Mouse (Mus musculus) liver, adult 2 months (tissue): ENCODE results near the gene Shank2. TPM values are rescaled to one million over a fixed set of nuclear protein-coding genes. Genes with fewer than 3 reads are reported as not detected.

Experiments
- DNase-seq: peaks from one replicate; pipeline ENCODE4 v3.0.0-alpha.2; 2011; ENCODE audit warnings: low read depth, low spot score; ENCODE audit errors: extremely low read depth
- H3K27ac ChIP-seq: fragments of 200-500 bp; replicated peaks from 2 replicates; pipeline ENCODE4 v1.5.1; 2012; ENCODE audit warnings: low read depth, mild to moderate bottlenecking, control low read depth, inconsistent platforms, low read length; ENCODE audit not compliant: insufficient read depth
- H3K27me3 ChIP-seq: fragments of 200-500 bp; 2 replicates; pipeline ENCODE4 v1.6.1; 2012; ENCODE audit warnings: mild to moderate bottlenecking, moderate library complexity, low read length, inconsistent platforms; ENCODE audit not compliant: control insufficient read depth, insufficient read depth
- H3K36me3 ChIP-seq: fragments of 200-500 bp; 2 replicates; pipeline ENCODE4 v1.6.1; 2012; ENCODE audit warnings: low read length, inconsistent platforms; ENCODE audit not compliant: control insufficient read depth, insufficient read depth
- H3K4me1 ChIP-seq: fragments of 200-500 bp; 2 replicates; pipeline ENCODE4 v1.6.1; 2011; ENCODE audit warnings: low read length; ENCODE audit not compliant: control insufficient read depth, insufficient read depth
- H3K4me3 ChIP-seq: fragments of 200-500 bp; 2 replicates; pipeline ENCODE4 v1.5.1; 2011; ENCODE audit warnings: low read depth, mild to moderate bottlenecking, control low read depth, low read length, moderate library complexity; ENCODE audit not compliant: insufficient read depth
- H3K79me2 ChIP-seq: fragments of 200-500 bp; 2 replicates; pipeline ENCODE4 v1.6.1; 2012; ENCODE audit warnings: inconsistent platforms, mild to moderate bottlenecking, low read length, moderate library complexity; ENCODE audit not compliant: control insufficient read depth, insufficient read depth
- H3K9ac ChIP-seq: fragments of 200-500 bp; 2 replicates; pipeline ENCODE4 v1.6.1; 2012; ENCODE audit warnings: low read depth, mild to moderate bottlenecking, control low read depth, inconsistent platforms, low read length
- CTCF ChIP-seq: fragments of 200-500 bp; IDR thresholded peaks from 2 replicates; pipeline ENCODE4 v1.5.1; 2011; ENCODE audit warnings: low read depth, low read length, control low read depth
- POLR2A ChIP-seq: fragments of 200-500 bp; IDR thresholded peaks from 2 replicates; pipeline ENCODE4 v1.6.1; 2011; ENCODE audit warnings: low read length, control low read depth; ENCODE audit not compliant: insufficient read depth; ENCODE audit errors: extremely low read depth
- WGBS: fragments of 180-500 bp; shearing (Covaris S2); methylation state at CpG from one replicate; pipeline ENCODE4 v1.1.7; 2018; 5-methylcytosine and 5-hydroxymethylcytosine counted together
- polyA plus RNA-seq: library from polyadenylated mRNA; depleted of rRNA; stranded (reverse); fragments of >200 nt; gene quantifications from 2 replicates; pipeline ENCODE4 v1.2.3, GENCODE M21; 2012
- total RNA-seq: library from RNA; depleted of rRNA; stranded (reverse); fragments of >200 nt; gene quantifications from 2 replicates; pipeline ENCODE4 v1.2.3, GENCODE M21; 2014

Gene Shank2
- total and polyA plus RNA-seq, 2 experiments, result 4.1 to 6.6 TPM

- DNase-seq, result no peak
- no peaks in the 10 kb centered on the region for H3K27me3 ChIP-seq
- no peak for TF ChIP-seq POLR2A
- TF ChIP-seq CTCF, result no peak
- no peaks in the 10 kb centered on the region for H3K4me1 ChIP-seq
- H3K79me2 ChIP-seq, result no peaks in the 10 kb centered on the region
- no peak overlapping the region for H3K9ac ChIP-seq
- 97% methylated on average over 11 of the region's 11 CpGs for WGBS
- no peaks in the 10 kb centered on the region for H3K36me3 ChIP-seq
- H3K4me3 ChIP-seq, result no peak overlapping the region
- no peak overlapping the region for H3K27ac ChIP-seq
These were observed 133.0 kb downstream of the Shank2 start for GRCm38 (mm10) chr7:144134699-144135098.

- H3K4me1 ChIP-seq, result no peaks in the 10 kb centered on the region
- H3K9ac ChIP-seq, result no peak overlapping the region
- TF ChIP-seq CTCF (no peak), POLR2A (no peak)
- H3K27me3 ChIP-seq, result no peaks in the 10 kb centered on the region
- no peaks in the 10 kb centered on the region for H3K79me2 ChIP-seq
- no peaks in the 10 kb centered on the region for H3K36me3 ChIP-seq
- 67% methylated on average over 2 of the region's 2 CpGs for WGBS
- no peak overlapping the region for H3K4me3 ChIP-seq
- no peak overlapping the region for H3K27ac ChIP-seq
- no peak for DNase-seq
These were observed 136.1 kb downstream of the Shank2 start for GRCm38 (mm10) chr7:144137827-144138226.

GRCm38 (mm10) chr7:144138476-144138875 is 136.7 kb downstream of the Shank2 start:
- Histone ChIP-seq H3K79me2 (no peaks in the 10 kb centered on the region), H3K36me3 (no peaks in the 10 kb centered on the region), H3K4me3 (no peak overlapping the region), H3K27me3 (no peaks in the 10 kb centered on the region), H3K27ac (no peak overlapping the region), H3K9ac (no peak overlapping the region), H3K4me1 (no peaks in the 10 kb centered on the region)
- DNase-seq, result peak; percentile 5
- no peak for TF ChIP-seq CTCF
- TF ChIP-seq POLR2A, result no peak
- WGBS, result 76% methylated on average over 2 of the region's 2 CpGs

GRCm38 (mm10) chr7:144139691-144140090 is 138.0 kb downstream of the Shank2 start:
- DNase-seq, result no peak
- TF ChIP-seq POLR2A, result no peak

GRCm38 (mm10) chr7:144140470-144140869 is 138.7 kb downstream of the Shank2 start:
- Histone ChIP-seq H3K27me3 (no peaks in the 10 kb centered on the region), H3K9ac (no peak overlapping the region), H3K36me3 (no peaks in the 10 kb centered on the region), H3K27ac (no peak overlapping the region), H3K79me2 (no peaks in the 10 kb centered on the region), H3K4me1 (no peaks in the 10 kb centered on the region), H3K4me3 (no peak overlapping the region)
- WGBS, result 89% methylated on average over 3 of the region's 3 CpGs
- TF ChIP-seq CTCF (no peak), POLR2A (no peak)
- DNase-seq, result no peak

More at GRCm38 (mm10) chr7:144139691-144140090, 138.0 kb downstream of the Shank2 start:
- Histone ChIP-seq H3K9ac (no peak overlapping the region), H3K79me2 (no peaks in the 10 kb centered on the region), H3K4me1 (no peaks in the 10 kb centered on the region), H3K27me3 (no peaks in the 10 kb centered on the region), H3K27ac (no peak overlapping the region), H3K4me3 (no peak overlapping the region), H3K36me3 (no peaks in the 10 kb centered on the region)
- WGBS, result 87% methylated on average over 2 of the region's 2 CpGs

GRCm38 (mm10) chr7:144142036-144142435 is 140.3 kb downstream of the Shank2 start:
- TF ChIP-seq CTCF, result no peak
- no peak for TF ChIP-seq POLR2A
- Histone ChIP-seq H3K9ac (no peak overlapping the region), H3K4me3 (no peak overlapping the region), H3K27me3 (no peaks in the 10 kb centered on the region), H3K27ac (no peak overlapping the region), H3K36me3 (no peaks in the 10 kb centered on the region), H3K79me2 (no peaks in the 10 kb centered on the region), H3K4me1 (no peaks in the 10 kb centered on the region)
- no peak for DNase-seq
- WGBS, result 76% methylated on average over 4 of the region's 4 CpGs
